Mouse (Mus musculus): ENCODE results near the gene Pet100. TPM values are rescaled to one million over a fixed set of nuclear protein-coding genes. Genes with fewer than 3 reads are reported as not detected.

Pet100 gene
- polyA plus RNA-seq, 1 experiment from 2014 or later, result 102 TPM

DNA sequence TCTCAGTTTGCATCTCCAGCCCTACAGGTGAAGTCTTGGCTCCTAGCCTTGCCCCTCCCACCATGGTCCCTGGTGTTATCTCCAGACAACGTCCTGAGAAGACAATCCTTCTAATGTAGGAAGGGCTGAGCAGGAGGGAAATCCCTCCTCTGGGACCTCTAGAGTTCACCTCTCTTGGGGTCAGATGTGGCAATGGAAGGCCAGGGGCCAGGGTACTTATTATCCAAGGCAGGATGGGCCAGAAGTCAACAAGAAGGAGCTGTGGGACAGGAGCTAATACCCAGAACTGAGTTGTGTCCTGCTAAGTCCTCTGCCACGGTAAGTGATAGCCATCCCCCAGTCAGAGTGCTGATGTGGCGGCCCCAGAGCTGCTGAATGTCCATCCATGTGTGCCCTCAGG is 34.2 kb downstream of the Pet100 start, which contains the start of gene Retn:
Retn (plus strand) TSS at position 245 of the 400 bp plus-strand sequence.
- WGBS, result 76% methylated on average over 3 of the region's 3 CpGs
- Histone ChIP-seq H3K36me3 (ENCODE audit: control insufficient read depth, insufficient read depth, low read length) (no peaks in the 10 kb centered on the region), H3K9ac (ENCODE audit: low read depth, low read length) (no peak within 1 kb of the TSS), H3K4me1 (replicated peaks; ENCODE audit: control insufficient read depth, insufficient read depth, low read length) (no peaks in the 10 kb centered on the region), H3K4me2 (replicated peaks; ENCODE audit: low read depth, low read length) (no peak within 1 kb of the TSS), H3K9me3 (ENCODE audit: control insufficient read depth, low read length) (no peaks in the 10 kb centered on the region), H3K27me3 (ENCODE audit: control insufficient read depth, insufficient read depth, low read length) (no peaks in the 10 kb centered on the region), H3K4me3 (ENCODE audit: low read depth, low read length) (no peak within 1 kb of the TSS), H3K27ac (ENCODE audit: low read depth, low read length) (no peak within 1 kb of the TSS)
- no peak for ATAC-seq (ENCODE audit: low FRiP score)
- DNase-seq (ENCODE audit: low spot score), result no peak

DNA sequence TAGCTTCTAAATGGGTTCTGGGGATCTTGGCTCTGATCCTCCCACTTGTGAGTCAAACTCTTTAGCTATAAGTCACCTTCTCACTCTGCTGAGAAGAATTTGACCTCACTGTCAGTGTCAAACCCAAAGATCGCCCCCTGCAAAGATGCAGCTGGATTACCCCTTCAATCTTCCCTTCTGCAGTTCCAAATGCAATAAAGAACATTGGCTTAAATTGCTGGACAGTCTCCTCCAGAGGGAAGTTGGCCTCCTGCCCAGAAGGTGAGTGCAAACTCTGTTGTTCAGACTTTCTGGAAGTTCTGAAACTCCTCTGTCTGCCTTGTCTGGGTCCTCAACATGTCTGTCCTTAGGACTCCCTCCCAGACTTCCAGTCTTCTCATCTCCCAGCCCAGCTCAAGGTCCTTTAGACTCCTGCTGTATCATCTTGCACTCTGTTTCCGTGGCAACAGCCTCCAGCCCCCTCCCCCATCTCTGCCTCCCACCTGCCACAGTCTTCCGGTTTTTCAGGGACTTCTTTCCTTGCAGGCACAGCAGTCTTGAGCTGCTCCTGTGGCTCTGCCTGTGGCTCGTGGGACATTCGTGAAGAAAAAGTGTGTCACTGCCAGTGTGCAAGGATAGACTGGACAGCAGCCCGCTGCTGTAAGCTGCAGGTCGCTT is 35.5 kb downstream of the Pet100 start:
- Histone ChIP-seq H3K27ac (ENCODE audit: low read depth, low read length) (no peak overlapping the region), H3K4me1 (replicated peaks; ENCODE audit: control insufficient read depth, insufficient read depth, low read length) (no peaks in the 10 kb centered on the region), H3K9ac (ENCODE audit: low read depth, low read length) (no peak overlapping the region), H3K4me3 (ENCODE audit: low read depth, low read length) (no peak overlapping the region), H3K36me3 (ENCODE audit: control insufficient read depth, insufficient read depth, low read length) (no peaks in the 10 kb centered on the region), H3K4me2 (replicated peaks; ENCODE audit: low read depth, low read length) (no peak overlapping the region), H3K27me3 (ENCODE audit: control insufficient read depth, insufficient read depth, low read length) (no peaks in the 10 kb centered on the region), H3K9me3 (ENCODE audit: control insufficient read depth, low read length) (no peaks in the 10 kb centered on the region)
- whole genome bisulfite sequencing, result 24% methylated on average over 7 of the region's 7 CpGs
- ATAC-seq (ENCODE audit: low FRiP score), result no peak
- peak; percentile 39 for DNase-seq (ENCODE audit: low spot score)

DNA sequence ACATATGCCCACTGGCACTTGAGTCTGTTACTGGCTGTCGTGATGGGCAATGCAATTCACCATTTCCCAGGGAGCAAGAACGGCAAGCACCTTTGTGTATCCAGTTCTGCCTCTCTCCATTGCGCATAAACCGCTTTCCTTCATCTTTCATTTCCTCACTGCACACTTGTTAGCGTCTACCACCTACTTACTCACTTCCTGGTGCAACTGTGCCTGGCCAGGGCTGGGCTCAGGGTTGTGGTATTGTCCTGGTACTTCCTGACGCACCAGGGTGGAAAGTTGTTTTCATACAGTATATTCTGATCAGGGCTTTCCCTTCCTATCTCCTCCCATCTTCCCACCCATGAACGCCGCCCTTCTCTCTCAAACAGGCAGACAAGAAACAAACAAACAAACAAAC is 39.5 kb downstream of the Pet100 start:
- Histone ChIP-seq H3K4me2 (replicated peaks; ENCODE audit: low read depth, low read length) (no peak overlapping the region), H3K9ac (ENCODE audit: low read depth, low read length) (no peak overlapping the region), H3K4me1 (replicated peaks; ENCODE audit: control insufficient read depth, insufficient read depth, low read length) (no peaks in the 10 kb centered on the region), H3K4me3 (ENCODE audit: low read depth, low read length) (no peak overlapping the region), H3K36me3 (ENCODE audit: control insufficient read depth, insufficient read depth, low read length) (no peaks in the 10 kb centered on the region), H3K27me3 (ENCODE audit: control insufficient read depth, insufficient read depth, low read length) (no peaks in the 10 kb centered on the region), H3K9me3 (ENCODE audit: control insufficient read depth, low read length) (no peaks in the 10 kb centered on the region), H3K27ac (ENCODE audit: low read depth, low read length) (no peak overlapping the region)
- no peak for ATAC-seq (ENCODE audit: low FRiP score)
- 86% methylated on average over 8 of the region's 8 CpGs for WGBS
- DNase-seq (ENCODE audit: low spot score), result no peak

- H3K4me2 ChIP-seq (replicated peaks; ENCODE audit: low read depth, low read length), result no peak overlapping the region
- H3K36me3 ChIP-seq (ENCODE audit: control insufficient read depth, insufficient read depth, low read length), result no peaks in the 10 kb centered on the region
- H3K27ac ChIP-seq (ENCODE audit: low read depth, low read length), result no peak overlapping the region
- H3K4me3 ChIP-seq (ENCODE audit: low read depth, low read length), result no peak overlapping the region
- H3K27me3 ChIP-seq (ENCODE audit: control insufficient read depth, insufficient read depth, low read length), result no peaks in the 10 kb centered on the region
- H3K4me1 ChIP-seq (replicated peaks; ENCODE audit: control insufficient read depth, insufficient read depth, low read length), result no peaks in the 10 kb centered on the region
- no peak overlapping the region for H3K9ac ChIP-seq (ENCODE audit: low read depth, low read length)
- no peak for DNase-seq (ENCODE audit: low spot score)
- WGBS, result 59% methylated on average over 5 of the region's 5 CpGs
- no peaks in the 10 kb centered on the region for H3K9me3 ChIP-seq (ENCODE audit: control insufficient read depth, low read length)
- ATAC-seq (ENCODE audit: low FRiP score), result no peak
Observed at GRCm38 (mm10) chr8:3664405-3664804, 43.1 kb downstream of the Pet100 start.

DNA sequence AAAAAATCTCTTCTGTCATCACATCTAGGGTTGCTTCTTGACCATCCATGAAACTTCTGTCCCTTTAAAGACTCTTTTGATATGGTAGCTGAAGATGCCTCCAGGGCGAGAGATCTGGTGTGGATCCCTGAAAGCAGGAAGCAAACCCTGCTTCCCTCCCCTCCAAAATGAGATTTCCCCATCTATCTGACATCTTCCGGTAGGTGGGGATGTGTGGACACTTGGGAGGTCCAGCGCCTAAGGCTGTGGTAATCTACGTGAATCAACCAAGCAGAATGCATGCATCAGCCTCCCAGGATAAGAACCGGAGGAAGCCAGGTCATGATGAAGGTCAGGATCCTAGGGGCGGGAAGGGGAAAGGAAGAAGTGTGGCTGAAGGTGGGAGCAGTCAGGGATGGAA is 44.2 kb downstream of the Pet100 start, which contains the start of gene Mcemp1:
Mcemp1 (plus strand) TSS at position 248 of the 400 bp plus-strand sequence.
- H3K36me3 ChIP-seq (ENCODE audit: control insufficient read depth, insufficient read depth, low read length), result no peaks in the 10 kb centered on the region
- H3K9me3 ChIP-seq (ENCODE audit: control insufficient read depth, low read length), result no peaks in the 10 kb centered on the region
- no peak within 1 kb of the TSS for H3K27ac ChIP-seq (ENCODE audit: low read depth, low read length)
- H3K9ac ChIP-seq (ENCODE audit: low read depth, low read length), result no peak within 1 kb of the TSS
- DNase-seq (ENCODE audit: low spot score) (no peak), ATAC-seq (ENCODE audit: low FRiP score) (no peak)
- no peaks in the 10 kb centered on the region for H3K27me3 ChIP-seq (ENCODE audit: control insufficient read depth, insufficient read depth, low read length)
- H3K4me3 ChIP-seq (ENCODE audit: low read depth, low read length), result no peak within 1 kb of the TSS
- no peaks in the 10 kb centered on the region for H3K4me1 ChIP-seq (replicated peaks; ENCODE audit: control insufficient read depth, insufficient read depth, low read length)
- H3K4me2 ChIP-seq (replicated peaks; ENCODE audit: low read depth, low read length), result no peak within 1 kb of the TSS
- WGBS, result 78% methylated on average over 6 of the region's 6 CpGs

GRCm38 (mm10) chr8:3670388-3670787 is 49.0 kb downstream of the Pet100 start:
- Histone ChIP-seq H3K4me1 (replicated peaks; ENCODE audit: control insufficient read depth, insufficient read depth, low read length) (no peaks in the 10 kb centered on the region), H3K9me3 (ENCODE audit: control insufficient read depth, low read length) (no peaks in the 10 kb centered on the region), H3K36me3 (ENCODE audit: control insufficient read depth, insufficient read depth, low read length) (no peaks in the 10 kb centered on the region), H3K4me2 (replicated peaks; ENCODE audit: low read depth, low read length) (no peak overlapping the region), H3K27ac (ENCODE audit: low read depth, low read length) (no peak overlapping the region), H3K27me3 (ENCODE audit: control insufficient read depth, insufficient read depth, low read length) (no peaks in the 10 kb centered on the region), H3K4me3 (ENCODE audit: low read depth, low read length) (no peak overlapping the region), H3K9ac (ENCODE audit: low read depth, low read length) (no peak overlapping the region)
- ATAC-seq (ENCODE audit: low FRiP score) (no peak), DNase-seq (ENCODE audit: low spot score) (no peak)
- 84% methylated on average over 2 of the region's 2 CpGs for WGBS

- Histone ChIP-seq H3K27me3 (ENCODE audit: control insufficient read depth, insufficient read depth, low read length) (no peaks in the 10 kb centered on the region), H3K4me1 (replicated peaks; ENCODE audit: control insufficient read depth, insufficient read depth, low read length) (no peaks in the 10 kb centered on the region), H3K9ac (ENCODE audit: low read depth, low read length) (peak within 1 kb of the TSS; percentile 74), H3K4me3 (ENCODE audit: low read depth, low read length) (peak within 1 kb of the TSS; percentile 46), H3K9me3 (ENCODE audit: control insufficient read depth, low read length) (no peaks in the 10 kb centered on the region), H3K27ac (ENCODE audit: low read depth, low read length) (peak within 1 kb of the TSS; percentile 27), H3K4me2 (replicated peaks; ENCODE audit: low read depth, low read length) (peak within 1 kb of the TSS; percentile 74), H3K36me3 (ENCODE audit: control insufficient read depth, insufficient read depth, low read length) (no peaks in the 10 kb centered on the region)
- ATAC-seq (ENCODE audit: low FRiP score), result peak; percentile 86
- DNase-seq (ENCODE audit: low spot score), result peak; percentile 89
- WGBS, result under 1% methylated on average over 23 of the region's 23 CpGs
Observed at GRCm38 (mm10) chr8:3671980-3672491, 50.7 kb downstream of the Pet100 start, which contains the start of gene Fcor. Gene Fcor (minus strand): TSS chr8:3672362.

DNA sequence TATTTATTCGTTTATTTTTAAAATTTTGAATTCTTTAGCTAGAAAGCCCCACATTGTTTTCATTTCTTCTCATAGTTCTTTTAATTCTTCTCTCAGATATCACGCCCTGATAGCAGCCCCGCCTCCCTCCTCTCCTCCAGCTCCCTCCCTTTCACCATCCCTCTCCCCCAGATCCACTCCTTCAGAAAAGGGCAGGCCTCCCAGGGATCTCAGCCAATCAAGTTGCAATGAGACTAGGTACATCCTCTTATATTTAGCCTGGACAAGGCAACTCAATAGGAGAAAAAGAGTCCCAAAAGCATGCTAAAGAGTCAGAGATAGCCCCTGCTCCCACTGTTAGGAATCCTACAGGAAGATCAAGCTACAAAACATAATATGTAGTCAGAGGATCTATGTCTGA is 53.3 kb downstream of the Pet100 start:
- no peaks in the 10 kb centered on the region for H3K27me3 ChIP-seq (ENCODE audit: control insufficient read depth, insufficient read depth, low read length)
- no peaks in the 10 kb centered on the region for H3K9me3 ChIP-seq (ENCODE audit: control insufficient read depth, low read length)
- 0 out of 2 replicates have a peak, but pooled peaks cover 4% of the 10 kb centered on the region for H3K36me3 ChIP-seq (ENCODE audit: control insufficient read depth, insufficient read depth, low read length)
- ATAC-seq (ENCODE audit: low FRiP score) (no peak), DNase-seq (ENCODE audit: low spot score) (no peak)
- 59% methylated on average over 3 of the region's 3 CpGs for WGBS
- H3K4me1 ChIP-seq (replicated peaks; ENCODE audit: control insufficient read depth, insufficient read depth, low read length), result no peaks in the 10 kb centered on the region
- H3K4me3 ChIP-seq (ENCODE audit: low read depth, low read length), result no peak overlapping the region
- no peak overlapping the region for H3K27ac ChIP-seq (ENCODE audit: low read depth, low read length)
- H3K9ac ChIP-seq (ENCODE audit: low read depth, low read length), result no peak overlapping the region
- H3K4me2 ChIP-seq (replicated peaks; ENCODE audit: low read depth, low read length), result no peak overlapping the region

Measured in hindbrain, embryonic 11.5 days (tissue).